Mouse (Mus musculus) hindbrain, embryonic 13.5 days (tissue): Measurements from ENCODE around the gene Fntb. TPM values are rescaled to one million over a fixed set of nuclear protein-coding genes. Genes with fewer than 3 reads are reported as not detected.

Experiments used
- ATAC-seq: fragments of 200-750 bp; cut with Nextera tagmentation; 2 replicates; pipeline ENCODE4 v1.8.0; 2017; ENCODE audit warnings: moderate TSS enrichment; ENCODE audit not compliant: low FRiP score
- H3K27ac ChIP-seq: fragments of 300-500 bp; sonication (generic); 2 replicates; pipeline ENCODE4 v1.5.1; 2015; ENCODE audit warnings: inconsistent platforms, mild to moderate bottlenecking, moderate library complexity
- H3K27me3 ChIP-seq: fragments of 300-500 bp; sonication (generic); 2 replicates; pipeline ENCODE4 v1.6.1; 2015; ENCODE audit warnings: mild to moderate bottlenecking, inconsistent platforms
- H3K36me3 ChIP-seq: fragments of 300-500 bp; sonication (generic); 2 replicates; pipeline ENCODE4 v1.6.1; 2015; ENCODE audit warnings: mild to moderate bottlenecking, inconsistent platforms
- H3K4me1 ChIP-seq: fragments of 300-500 bp; sonication (generic); replicated peaks from 2 replicates; pipeline ENCODE4 v1.6.1; 2015; ENCODE audit warnings: inconsistent platforms
- H3K4me2 ChIP-seq: fragments of 300-500 bp; sonication (generic); 2 replicates; pipeline ENCODE4 v1.6.1; 2015; ENCODE audit warnings: inconsistent platforms, mild to moderate bottlenecking, moderate library complexity
- H3K4me3 ChIP-seq: fragments of 300-500 bp; sonication (generic); 2 replicates; pipeline ENCODE4 v1.5.1; 2015; ENCODE audit warnings: mild to moderate bottlenecking, inconsistent platforms
- H3K9ac ChIP-seq: fragments of 300-500 bp; sonication (generic); 2 replicates; pipeline ENCODE4 v1.6.1; 2015; ENCODE audit warnings: mild to moderate bottlenecking, inconsistent platforms
- H3K9me3 ChIP-seq: fragments of 300-500 bp; sonication (generic); 2 replicates; pipeline ENCODE4 v1.6.1; 2016; ENCODE audit warnings: inconsistent platforms
- WGBS: fragments of 180-500 bp; shearing (Covaris S2); methylation state at CpG from one replicate; pipeline ENCODE4 v1.1.7; 2015; 5-methylcytosine and 5-hydroxymethylcytosine counted together
- polyA plus RNA-seq: library from polyadenylated mRNA; unstranded; fragments of >200 nt; fragmentation: Nextera tagmentation; extraction: Ambion mirVana; gene quantifications from 2 replicates; pipeline ENCODE4 v1.2.1, GENCODE M21; 2015

Gene Fntb
- polyA plus RNA-seq, 1 experiment from 2014 or later: 33.3 TPM

DNA sequence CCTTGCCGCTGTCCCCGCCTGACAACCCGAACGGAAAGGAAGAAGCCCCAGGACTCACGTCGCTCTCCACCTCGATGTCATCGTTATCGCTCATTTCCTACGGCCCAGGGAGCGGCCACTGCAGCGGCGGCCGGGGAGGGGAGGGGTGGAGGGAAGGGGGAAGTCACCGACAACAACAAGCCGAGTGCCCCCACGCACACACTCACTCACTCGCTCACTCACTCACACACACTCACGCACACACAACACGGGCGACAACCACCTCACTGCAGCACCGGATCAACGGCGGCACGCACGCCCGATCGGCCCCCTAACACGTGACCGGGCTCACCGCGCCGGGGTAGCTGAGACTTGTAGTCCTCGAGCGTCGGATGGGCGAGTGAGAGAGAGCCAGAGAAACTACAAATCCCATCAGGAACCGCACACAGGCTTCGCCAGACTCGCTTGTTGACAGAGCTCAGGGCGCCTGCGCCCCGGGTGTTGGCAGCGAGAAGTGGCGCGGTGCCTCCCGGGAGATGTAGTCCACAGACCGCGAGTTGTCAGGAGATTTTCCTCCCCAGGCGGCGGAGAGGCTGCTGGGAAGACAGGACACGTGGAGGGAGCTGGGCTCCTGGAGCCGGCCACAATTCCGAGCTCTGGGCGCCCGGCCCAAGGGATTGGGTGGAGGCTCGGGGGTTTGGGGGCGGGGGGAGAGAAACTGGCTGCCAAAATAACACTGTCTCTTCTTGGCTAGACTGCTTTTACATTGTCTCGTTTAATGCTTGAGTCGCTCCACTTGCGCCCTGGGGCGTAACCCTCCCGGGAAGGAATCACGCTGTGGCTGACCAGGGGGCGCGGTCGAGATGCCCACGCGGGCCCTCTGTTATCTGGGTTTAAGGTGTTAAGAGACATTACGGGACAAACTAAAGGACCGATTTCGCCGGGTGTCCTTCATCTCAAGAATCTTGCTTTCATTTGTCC is 196.8 kb downstream of the Fntb start, which contains the start of gene Max:
Gene Max (minus strand): TSS at position 270 of the 960 bp plus-strand sequence.
- peaks cover 16% of the 10 kb centered on the region for H3K36me3 ChIP-seq
- no peaks in the 10 kb centered on the region for H3K9me3 ChIP-seq
- ATAC-seq: peak; percentile 99
- peaks cover 23% of the 10 kb centered on the region for H3K4me1 ChIP-seq
- WGBS: under 1% methylated on average over 66 of the region's 73 CpGs
- H3K27ac ChIP-seq: peak within 1 kb of the TSS; percentile 84
- H3K4me3 ChIP-seq: peak within 1 kb of the TSS; percentile 98
- 0 out of 2 replicates have a peak, but pooled peaks cover 6% of the 10 kb centered on the region for H3K27me3 ChIP-seq
- H3K9ac ChIP-seq: peak within 1 kb of the TSS; percentile 94
- peak within 1 kb of the TSS; percentile 90 for H3K4me2 ChIP-seq

DNA sequence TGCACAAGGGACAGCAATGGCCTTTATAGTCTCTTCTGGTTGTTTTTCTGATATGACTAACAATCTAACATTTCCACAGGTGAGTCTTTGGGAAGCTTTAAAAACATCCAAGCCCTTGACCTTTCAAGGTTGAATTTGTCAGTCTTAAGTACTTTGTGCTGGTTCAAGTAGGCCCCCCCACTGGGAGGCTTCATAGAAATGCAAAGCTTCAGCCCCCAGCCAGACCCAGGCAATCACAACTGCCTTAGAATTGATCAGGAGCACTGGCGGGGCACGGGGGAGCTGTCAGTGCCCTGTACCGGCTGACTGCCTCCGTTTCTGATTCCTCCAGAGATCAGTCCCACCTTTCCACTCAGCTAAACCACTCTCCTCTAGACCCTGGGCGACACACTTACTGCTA is 199.7 kb downstream of the Fntb start:
- WGBS: 14% methylated on average over 5 of the region's 5 CpGs
- no peak overlapping the region for H3K4me2 ChIP-seq
- ATAC-seq: no peak
- H3K27ac ChIP-seq: no peak overlapping the region
- no peak overlapping the region for H3K9ac ChIP-seq
- H3K4me1 ChIP-seq: peaks cover 21% of the 10 kb centered on the region
- no peaks in the 10 kb centered on the region for H3K9me3 ChIP-seq
- H3K36me3 ChIP-seq: no peaks in the 10 kb centered on the region
- 0 out of 2 replicates have a peak, but pooled peaks cover 6% of the 10 kb centered on the region for H3K27me3 ChIP-seq
- H3K4me3 ChIP-seq: no peak overlapping the region

DNA sequence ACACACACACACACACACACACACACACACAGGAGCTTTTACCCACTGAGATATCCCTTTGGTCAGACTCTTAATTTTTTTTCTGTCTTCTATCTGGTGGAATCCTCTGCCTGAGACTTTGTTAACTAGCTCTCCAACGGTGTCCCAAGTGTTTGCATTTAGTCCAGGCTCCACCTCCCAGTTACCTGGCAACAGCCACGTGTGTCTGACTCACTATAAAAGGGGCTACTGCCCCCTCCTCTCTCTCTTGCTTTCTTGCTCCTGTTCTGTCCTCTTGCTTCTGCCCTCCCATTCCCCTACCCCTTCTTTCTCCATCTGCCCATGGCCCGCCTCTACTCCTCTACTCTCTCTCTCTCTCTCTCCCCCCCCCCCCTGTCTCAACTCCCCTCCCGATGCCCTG is 200.5 kb downstream of the Fntb start:
- Histone ChIP-seq H3K4me2 (0 out of 2 replicates have a peak overlapping the region, but pooled peaks have one; percentile 4), H3K27ac (no peak overlapping the region), H3K9me3 (no peaks in the 10 kb centered on the region), H3K4me3 (no peak overlapping the region), H3K27me3 (0 out of 2 replicates have a peak, but pooled peaks cover 6% of the 10 kb centered on the region), H3K4me1 (peaks cover 13% of the 10 kb centered on the region), H3K9ac (no peak overlapping the region), H3K36me3 (no peaks in the 10 kb centered on the region)
- no peak for ATAC-seq
- 11% methylated on average over 4 of the region's 4 CpGs for WGBS

Other genes with a start within 250 kb of the Fntb start
- gene Plekhg3, start 234.7 kb upstream of the Fntb start, polyA plus RNA-seq: 1.6 and 2.1 TPM in 2 replicates
- gene Sptb, start 55.0 kb upstream of the Fntb start, polyA plus RNA-seq: 2.5 and 3.2 TPM in 2 replicates
- 144 and 152 TPM in 2 replicates for gene Churc1, start 51 bp upstream of the Fntb start, polyA plus RNA-seq
- 0.21 TPM in 1 of 2 replicates, not detected in the other for gene Gpx2, start 30.0 kb downstream of the Fntb start, polyA plus RNA-seq
- gene Rab15, start 57.3 kb downstream of the Fntb start, polyA plus RNA-seq: 29.0 and 30.9 TPM in 2 replicates
- gene Max, start 196.6 kb downstream of the Fntb start, polyA plus RNA-seq: 16.6 and 16.8 TPM in 2 replicates